Mouse (Mus musculus) olfactory bulb, adult 2 months (tissue): ENCODE data around the gene Lrrc59. TPM values are rescaled to one million over a fixed set of nuclear protein-coding genes. Genes with fewer than 3 reads are reported as not detected.
"Not testable (repeated sequence)": the region's sequence is repeated elsewhere in the genome, so short reads cannot be mapped to it uniquely, and the experiment has no call there.

ENCODE experiments used
- H3K27ac ChIP-seq: fragments of 200-500 bp; 2 replicates; pipeline ENCODE4 v1.5.1; 2012; ENCODE audit warnings: low read depth, low read length; ENCODE audit not compliant: insufficient read depth
- H3K4me1 ChIP-seq: fragments of 200-500 bp; 2 replicates; pipeline ENCODE4 v1.6.1; 2012; ENCODE audit warnings: low read length; ENCODE audit not compliant: control insufficient read depth, insufficient read depth
- H3K4me3 ChIP-seq: fragments of 200-500 bp; 2 replicates; pipeline ENCODE4 v1.5.1; 2012; ENCODE audit warnings: mild to moderate bottlenecking, low read depth, low read length, moderate library complexity; ENCODE audit not compliant: insufficient read depth
- CTCF ChIP-seq: fragments of 200-500 bp; IDR thresholded peaks from 2 replicates; pipeline ENCODE4 v1.5.1; 2012; ENCODE audit warnings: low read depth, mild to moderate bottlenecking, low read length, moderate library complexity; ENCODE audit not compliant: insufficient read depth
- POLR2A ChIP-seq: fragments of 200-500 bp; IDR thresholded peaks from 2 replicates; pipeline ENCODE4 v1.6.1; 2012; ENCODE audit warnings: mild to moderate bottlenecking, low read depth, low read length, moderate library complexity; ENCODE audit not compliant: insufficient read depth
- WGBS: fragments of 180-500 bp; shearing (Covaris S2); methylation state at CpG from one replicate; pipeline ENCODE4 v1.1.7; 2018; 5-methylcytosine and 5-hydroxymethylcytosine counted together
- polyA plus RNA-seq: library from polyadenylated mRNA; stranded (reverse); fragments of >200 nt; gene quantifications from 2 replicates; pipeline ENCODE4 v1.2.4, GENCODE M21; 2012; ENCODE audit warnings: low replicate concordance; ENCODE audit not compliant: missing spikeins, insufficient read depth, insufficient read length

Gene Lrrc59
- polyA plus RNA-seq, 1 experiment: not detected

- 83% methylated on average over 2 of the region's 2 CpGs for WGBS
These were observed 7.4 kb upstream of the Lrrc59 start for GRCm38 (mm10) chr11:94622162-94622561.

GRCm38 (mm10) chr11:94629884-94630198 is 274 bp downstream of the Lrrc59 start:
- Histone ChIP-seq H3K4me3 (peak overlapping the region; percentile 69), H3K4me1 (peaks cover 10% of the 10 kb centered on the region), H3K27ac (no peak overlapping the region)
- under 1% methylated on average over 28 of the region's 28 CpGs for WGBS
- TF ChIP-seq POLR2A (no peak), CTCF (no peak)

More at GRCm38 (mm10) chr11:94622162-94622561, 7.4 kb upstream of the Lrrc59 start:
- Histone ChIP-seq H3K4me1 (no peaks in the 10 kb centered on the region), H3K27ac (no peak overlapping the region), H3K4me3 (no peak overlapping the region)
- TF ChIP-seq POLR2A: no peak
- no peak for TF ChIP-seq CTCF

- H3K4me1 ChIP-seq: peaks cover 10% of the 10 kb centered on the region
- H3K4me3 ChIP-seq: peak overlapping the region; percentile 69
- no peak overlapping the region for H3K27ac ChIP-seq
- no peak for TF ChIP-seq POLR2A
- no peak for TF ChIP-seq CTCF
- WGBS: 4% methylated on average over 26 of the region's 26 CpGs
These were observed 838 bp downstream of the Lrrc59 start for GRCm38 (mm10) chr11:94630199-94631011.

- WGBS: 93% methylated on average over 5 of the region's 5 CpGs
- no peak overlapping the region for H3K4me3 ChIP-seq
- H3K4me1 ChIP-seq: peaks cover 10% of the 10 kb centered on the region
- H3K27ac ChIP-seq: no peak overlapping the region
- no peak for TF ChIP-seq POLR2A
- TF ChIP-seq CTCF: no peak
These were observed 2.4 kb downstream of the Lrrc59 start for GRCm38 (mm10) chr11:94631969-94632368.

- peaks cover 10% of the 10 kb centered on the region for H3K4me1 ChIP-seq
- no peak overlapping the region for H3K4me3 ChIP-seq
- H3K27ac ChIP-seq: no peak overlapping the region
- no peak for TF ChIP-seq POLR2A
- no peak for TF ChIP-seq CTCF
- WGBS: 81% methylated on average over 8 of the region's 8 CpGs
These were observed 3.4 kb downstream of the Lrrc59 start for GRCm38 (mm10) chr11:94632988-94633387.

GRCm38 (mm10) chr11:94634431-94634830 is 4.9 kb downstream of the Lrrc59 start:
- no peak overlapping the region for H3K4me3 ChIP-seq
- TF ChIP-seq POLR2A: no peak
- no peak for TF ChIP-seq CTCF
- 84% methylated on average over 5 of the region's 5 CpGs for WGBS
- H3K27ac ChIP-seq: no peak overlapping the region
- peaks cover 10% of the 10 kb centered on the region for H3K4me1 ChIP-seq

GRCm38 (mm10) chr11:94644461-94645219 is 15.1 kb downstream of the Lrrc59 start:
- TF ChIP-seq CTCF (no peak), POLR2A (no peak)
- Histone ChIP-seq H3K4me1 (no peaks in the 10 kb centered on the region), H3K27ac (no peak overlapping the region), H3K4me3 (no peak overlapping the region)
- 73% methylated on average over 8 of the region's 8 CpGs for WGBS

- 95% methylated on average over 4 of the region's 4 CpGs for WGBS
- TF ChIP-seq CTCF (no peak), POLR2A (no peak)
- Histone ChIP-seq H3K4me1 (no peaks in the 10 kb centered on the region), H3K4me3 (no peak overlapping the region), H3K27ac (no peak overlapping the region)
These were observed 16.9 kb downstream of the Lrrc59 start for GRCm38 (mm10) chr11:94646457-94646856.

- 98% methylated on average over 7 of the region's 7 CpGs for WGBS
- H3K4me3 ChIP-seq, H3K27ac ChIP-seq, H3K4me1 ChIP-seq: not testable (repeated sequence)
These were observed 21.7 kb downstream of the Lrrc59 start for GRCm38 (mm10) chr11:94651241-94651640.

- peaks cover 10% of the 10 kb centered on the region for H3K4me1 ChIP-seq
- TF ChIP-seq CTCF (no peak), POLR2A (no peak)
- 48% methylated on average over 8 of the region's 8 CpGs for WGBS
- no peak overlapping the region for H3K4me3 ChIP-seq
- H3K27ac ChIP-seq: no peak overlapping the region
These were observed 23.4 kb downstream of the Lrrc59 start for GRCm38 (mm10) chr11:94652973-94653372.
